Mouse (Mus musculus) urinary bladder, postnatal 25 days (tissue): ENCODE results near the gene C9orf72.
A peak's percentile ranks its signal among the peaks of the same experiment; 100 is the strongest.
"Not testable (repeated sequence)": the region's sequence is repeated elsewhere in the genome, so short reads cannot be mapped to it uniquely, and the experiment has no call there.

Experiments
- DNase-seq: peaks from one replicate; pipeline ENCODE4 v3.0.0; 2022; ENCODE audit warnings: low spot score

The C9orf72 gene

DNA sequence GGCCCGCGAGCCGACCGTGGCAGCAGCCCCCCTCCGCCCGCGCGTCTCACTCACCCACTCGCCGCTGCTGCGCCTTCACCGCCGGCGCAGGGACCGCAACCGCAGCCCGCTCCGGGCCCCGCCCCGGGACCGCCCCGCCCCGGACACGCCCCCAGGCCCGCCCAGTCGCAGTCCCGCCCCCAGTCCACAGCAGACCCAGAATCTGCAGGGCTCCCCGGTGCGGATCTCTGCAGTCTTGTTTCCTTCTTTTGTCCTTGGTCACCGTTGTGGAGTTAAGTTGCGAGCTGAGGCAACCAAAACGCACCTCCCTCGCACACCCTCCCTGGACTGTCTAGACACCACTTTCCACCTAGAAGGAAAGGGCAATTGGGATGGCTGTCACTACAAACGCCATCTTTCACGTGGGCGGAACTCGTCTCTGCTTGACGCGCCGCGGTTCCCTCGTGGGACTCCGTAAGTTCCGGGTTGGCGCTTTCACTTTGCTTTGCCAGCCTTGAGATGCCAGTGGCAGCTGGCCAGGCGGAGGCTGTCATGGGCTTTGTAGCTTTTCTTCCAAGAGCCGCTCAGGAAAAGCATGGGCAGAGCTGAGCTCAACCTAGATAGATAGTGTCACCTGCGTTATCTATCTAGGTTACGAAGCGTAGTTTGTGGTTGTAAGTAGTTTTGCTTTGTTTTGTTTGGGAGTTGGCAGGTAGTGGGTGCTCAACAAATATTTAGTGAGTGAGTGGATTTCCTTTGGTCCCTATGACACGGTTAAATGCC is at the start of gene C9orf72:
Gene C9orf72, minus strand, starts transcription at position 442 of the 762 bp plus-strand sequence.
- DNase-seq, result peak; percentile 92

DNA sequence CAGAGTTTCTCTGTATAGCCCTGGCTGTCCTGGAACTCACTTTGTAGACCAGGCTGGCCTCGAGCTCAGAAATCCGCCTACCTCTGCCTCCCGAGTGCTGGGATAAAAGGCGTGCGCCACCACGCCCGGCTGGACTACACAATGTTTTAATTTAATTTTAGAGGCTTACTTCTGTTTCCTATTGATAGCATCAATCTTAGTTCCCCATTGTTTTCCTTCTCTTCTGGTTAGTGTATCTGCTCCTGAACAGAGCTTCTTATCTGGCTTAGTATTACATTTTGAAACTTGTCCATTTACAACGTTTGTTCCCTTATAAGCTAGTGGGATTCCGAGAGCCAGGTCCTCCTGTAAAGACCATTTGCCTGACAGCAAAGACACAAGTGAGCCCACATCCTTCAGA is 33.0 kb upstream of the C9orf72 start:
- DNase-seq, result no peak

DNA sequence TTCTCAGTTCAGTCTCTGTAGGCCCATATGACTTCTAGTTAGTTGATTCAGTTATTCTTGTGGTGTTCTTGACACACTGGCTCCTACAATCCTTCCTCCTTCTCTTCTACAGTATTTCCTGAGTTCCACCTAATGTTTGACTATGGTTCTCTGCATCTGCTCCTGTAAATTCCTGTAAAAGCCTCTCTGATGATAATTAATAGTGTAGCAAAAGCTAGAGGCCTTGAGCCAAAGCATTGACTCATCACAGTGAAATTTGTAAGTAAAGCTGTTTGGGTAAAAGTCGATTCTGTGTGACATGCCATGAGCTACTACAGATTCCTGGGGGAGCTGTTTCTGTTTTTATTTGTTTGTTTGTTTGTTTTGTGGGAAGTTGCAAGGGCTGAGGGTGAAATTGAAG is 18.0 kb upstream of the C9orf72 start:
- no peak for DNase-seq

DNA sequence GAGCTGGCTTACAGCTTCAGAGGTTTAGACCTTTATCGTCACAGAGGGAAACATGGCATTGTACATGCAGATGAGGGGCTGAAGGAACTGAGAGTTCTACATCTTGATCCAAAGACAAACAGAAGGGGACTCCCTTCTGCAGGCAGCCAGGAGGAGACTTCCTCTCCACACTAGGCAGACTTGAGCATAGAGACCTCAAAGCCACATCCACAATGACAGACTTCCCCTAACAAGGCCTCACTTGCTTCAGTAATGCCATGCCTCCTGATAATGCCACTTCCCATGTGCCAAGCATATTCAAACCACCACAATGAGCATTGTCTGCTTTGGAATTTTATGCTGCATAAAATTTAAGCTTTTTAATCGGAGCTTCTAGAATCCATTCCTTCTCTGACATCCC is 15.8 kb upstream of the C9orf72 start:
- no peak for DNase-seq

DNA sequence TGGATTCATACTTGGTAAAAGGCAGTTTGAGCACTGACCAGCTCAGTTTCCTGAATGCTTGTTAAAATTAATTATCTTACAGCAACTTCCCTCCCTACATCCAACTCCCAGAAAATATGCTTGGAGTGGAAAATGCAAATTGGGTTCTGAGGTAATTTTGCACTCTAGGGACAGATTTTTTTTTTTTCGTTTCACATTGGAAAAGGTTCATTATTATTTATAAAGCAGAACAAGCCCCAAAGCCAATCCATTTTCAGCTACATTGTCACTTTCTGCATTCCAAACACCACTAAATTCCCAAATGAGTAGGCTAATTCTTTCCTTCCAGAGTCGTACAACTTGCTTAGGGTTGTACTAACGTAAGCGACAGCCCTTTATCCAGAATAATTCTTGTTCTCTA is 12.7 kb upstream of the C9orf72 start:
- no peak for DNase-seq

DNA sequence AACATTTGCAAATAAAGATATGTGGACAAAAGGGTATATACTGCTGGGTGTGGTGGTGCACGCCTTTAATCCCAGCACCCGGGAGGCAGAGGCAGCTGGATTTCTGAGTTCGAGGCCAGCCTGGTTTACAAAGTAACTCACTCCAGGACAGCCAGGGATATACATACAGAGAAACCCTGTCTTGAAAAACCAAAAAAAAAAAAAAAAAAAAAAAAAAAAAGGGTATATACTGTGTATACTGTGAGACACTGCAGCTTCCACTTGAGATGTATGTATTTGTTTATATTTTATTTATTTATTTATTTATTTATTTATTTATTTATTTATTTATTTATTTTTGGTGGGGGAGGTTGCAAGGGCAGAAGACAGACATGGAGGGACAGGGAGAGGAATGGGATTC is 12.3 kb upstream of the C9orf72 start:
- DNase-seq, result not testable (repeated sequence)

DNA sequence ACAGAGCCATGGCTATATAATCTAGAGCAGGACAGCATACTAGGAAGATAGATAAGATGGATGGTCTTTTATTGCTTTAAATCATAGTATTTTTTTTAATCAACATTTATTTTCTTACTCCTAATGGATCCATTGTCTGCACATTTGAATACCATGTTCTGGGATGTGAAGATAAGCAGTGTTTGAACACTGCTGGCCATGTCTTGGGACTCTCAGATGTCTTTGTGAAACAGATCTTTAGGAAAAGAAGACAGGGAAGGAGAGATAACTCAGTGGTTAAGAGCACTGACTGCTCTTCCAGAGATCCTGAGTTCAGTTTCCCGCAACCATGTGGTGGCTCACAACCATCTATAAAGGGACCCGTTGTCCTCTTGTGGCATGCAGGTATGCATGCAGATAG is 10.3 kb upstream of the C9orf72 start:
- no peak for DNase-seq

DNA sequence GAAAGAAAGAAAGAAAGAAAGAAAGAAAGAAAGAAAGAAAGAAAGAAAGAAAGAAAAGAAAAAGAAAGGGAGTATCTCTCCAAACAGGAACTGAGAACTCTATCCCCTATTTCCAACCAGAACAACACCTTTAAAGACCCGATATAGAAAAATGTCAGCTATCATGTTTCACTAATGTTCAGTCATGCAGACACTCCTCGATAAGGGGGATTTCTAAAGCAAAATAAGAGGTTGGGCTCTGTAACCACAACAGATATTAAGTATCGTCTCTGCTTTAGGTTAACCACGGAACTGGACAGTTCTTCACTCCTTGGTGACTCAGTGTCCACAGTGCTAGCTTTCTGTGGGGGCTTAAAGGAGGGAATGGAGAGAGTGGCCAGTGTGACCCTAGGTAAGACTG is 2.3 kb upstream of the C9orf72 start:
- DNase-seq, result no peak

DNA sequence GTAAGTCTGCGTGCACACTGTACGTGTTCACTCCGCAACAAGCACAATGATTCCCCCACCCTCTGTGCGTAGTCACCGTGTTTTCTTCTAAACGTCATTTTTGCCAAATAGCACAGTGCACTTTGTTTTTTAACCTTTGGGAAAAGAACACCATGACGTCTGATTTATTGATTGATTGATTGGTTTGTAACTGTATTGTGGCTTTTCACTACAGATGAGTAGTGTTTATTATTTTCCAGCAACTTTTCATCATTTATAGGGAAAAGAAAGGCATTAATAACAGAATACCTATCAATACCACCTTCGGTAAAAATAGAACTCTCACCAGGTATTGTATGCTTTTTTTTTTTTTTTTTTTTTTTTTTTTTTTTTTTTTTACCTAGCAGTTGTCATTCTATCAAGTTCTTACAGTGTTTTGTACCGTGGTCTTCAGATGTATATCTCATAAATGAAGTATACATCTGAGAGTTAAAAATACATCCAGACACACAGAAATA is 569 bp upstream of the C9orf72 start:
- DNase-seq, result no peak

DNA sequence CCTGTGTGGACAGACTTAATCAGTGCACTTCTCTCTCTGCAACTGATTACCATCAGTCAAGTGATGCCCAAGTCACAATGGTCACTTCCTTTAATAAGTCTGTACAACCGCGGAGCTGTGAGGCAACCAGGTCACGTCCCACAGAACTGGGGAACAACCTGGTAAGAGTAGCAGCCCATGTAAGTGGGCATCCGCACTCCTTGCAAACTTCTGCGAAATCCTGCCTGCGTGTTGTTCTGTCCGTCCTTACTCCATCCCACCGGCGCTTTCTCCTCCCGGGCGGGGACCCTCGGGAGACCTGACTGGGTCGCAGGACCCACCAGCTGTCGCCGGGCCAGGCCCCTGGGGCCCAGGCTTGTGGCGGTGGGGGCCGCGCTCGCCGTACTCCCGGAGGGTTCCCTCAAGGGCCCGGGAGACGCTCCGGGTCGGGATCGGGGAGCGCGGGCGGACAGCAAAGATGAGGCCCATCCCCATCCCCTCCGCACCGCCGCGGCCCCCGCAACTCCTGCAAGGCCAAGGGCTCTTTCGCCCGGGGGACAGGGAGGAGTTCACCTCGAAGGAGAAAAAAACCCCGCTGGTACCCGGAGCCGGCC is 738 bp downstream of the C9orf72 start:
- no peak for DNase-seq

DNA sequence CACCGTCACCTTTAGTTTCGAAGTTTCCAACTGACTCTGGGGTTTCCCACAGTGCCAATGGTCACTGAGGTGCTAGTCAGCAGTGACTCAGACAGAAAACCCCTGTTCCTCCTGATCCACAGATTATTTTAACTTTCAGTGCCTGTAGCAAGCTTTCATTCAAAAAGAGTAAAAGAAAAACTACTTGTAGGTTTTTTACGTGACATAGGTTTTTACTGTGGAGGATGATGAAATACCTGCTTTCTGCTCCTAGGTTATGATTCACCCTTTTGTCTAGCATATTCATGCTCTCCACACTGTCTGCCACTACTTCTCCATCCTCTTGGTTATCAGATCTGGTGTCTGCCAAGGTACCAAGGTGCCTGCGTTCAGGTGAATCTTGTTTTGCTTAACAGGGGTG is 1.9 kb downstream of the C9orf72 start:
- no peak for DNase-seq

DNA sequence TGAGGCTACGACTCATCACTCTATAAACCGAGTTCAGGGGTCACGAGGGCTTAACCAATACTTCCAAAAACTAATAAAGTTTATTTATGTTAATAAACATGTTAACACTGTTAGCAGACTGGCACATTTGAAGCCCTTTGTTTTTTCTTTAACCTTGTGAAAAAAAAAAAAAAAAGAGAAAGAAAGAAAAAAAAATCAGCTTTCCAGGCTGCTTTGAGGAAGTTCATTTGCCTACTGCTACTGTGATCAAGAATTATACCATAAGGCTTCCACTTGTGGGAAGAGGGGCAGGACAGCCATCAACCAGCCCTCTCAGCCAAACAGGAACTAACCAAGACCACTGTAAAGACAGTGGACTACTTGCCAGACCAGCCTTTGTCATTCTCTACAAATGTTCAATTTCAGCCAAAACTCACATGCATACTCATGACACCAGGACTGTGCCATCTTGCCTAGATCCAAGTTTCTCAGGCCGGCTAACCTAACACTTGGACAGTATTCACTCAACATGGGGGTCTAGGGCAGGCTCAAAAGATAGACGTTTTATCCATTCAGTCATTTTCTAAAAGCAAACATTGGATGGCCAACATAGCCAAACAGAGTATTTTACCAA is 2.5 kb downstream of the C9orf72 start:
- DNase-seq, result no peak

DNA sequence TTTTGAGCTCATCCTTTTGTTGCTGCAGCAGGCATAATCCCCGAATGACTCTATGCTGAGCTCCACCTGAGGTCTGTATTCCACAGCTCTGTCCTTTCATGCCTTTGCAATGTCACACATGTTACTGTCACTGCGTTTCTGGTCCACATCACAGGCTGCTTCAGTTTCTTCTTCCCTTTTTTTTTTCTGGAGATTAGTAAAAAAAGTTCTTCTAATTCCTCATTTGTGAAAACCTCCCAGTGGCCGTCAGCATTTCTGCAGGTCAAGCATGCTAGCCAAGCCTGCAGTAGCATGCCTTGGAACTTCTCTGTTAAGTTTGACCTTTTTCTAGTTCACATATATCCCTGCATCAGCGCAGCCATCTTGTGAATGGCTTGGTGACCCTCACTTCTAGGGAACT is 4.1 kb downstream of the C9orf72 start:
- DNase-seq, result no peak

DNA sequence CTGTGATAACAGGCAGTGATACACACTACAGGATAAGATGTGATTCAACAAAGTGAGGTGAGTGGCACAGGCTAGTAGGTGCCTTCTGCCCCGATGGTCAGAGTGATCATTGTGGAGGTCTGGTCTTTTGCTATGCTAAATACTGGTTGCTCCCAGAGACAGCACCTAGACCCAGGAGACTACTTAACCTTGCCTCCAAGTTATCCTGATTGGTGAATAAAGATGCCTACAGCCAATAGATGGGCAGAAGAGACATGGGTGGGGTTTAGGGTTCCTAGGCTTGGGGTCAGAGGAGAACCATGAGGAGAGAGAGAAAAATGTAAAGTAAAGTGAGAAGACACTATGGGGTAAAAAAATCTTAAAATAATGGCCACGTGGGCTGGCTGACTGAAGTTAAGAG is 4.8 kb downstream of the C9orf72 start:
- DNase-seq, result no peak

DNA sequence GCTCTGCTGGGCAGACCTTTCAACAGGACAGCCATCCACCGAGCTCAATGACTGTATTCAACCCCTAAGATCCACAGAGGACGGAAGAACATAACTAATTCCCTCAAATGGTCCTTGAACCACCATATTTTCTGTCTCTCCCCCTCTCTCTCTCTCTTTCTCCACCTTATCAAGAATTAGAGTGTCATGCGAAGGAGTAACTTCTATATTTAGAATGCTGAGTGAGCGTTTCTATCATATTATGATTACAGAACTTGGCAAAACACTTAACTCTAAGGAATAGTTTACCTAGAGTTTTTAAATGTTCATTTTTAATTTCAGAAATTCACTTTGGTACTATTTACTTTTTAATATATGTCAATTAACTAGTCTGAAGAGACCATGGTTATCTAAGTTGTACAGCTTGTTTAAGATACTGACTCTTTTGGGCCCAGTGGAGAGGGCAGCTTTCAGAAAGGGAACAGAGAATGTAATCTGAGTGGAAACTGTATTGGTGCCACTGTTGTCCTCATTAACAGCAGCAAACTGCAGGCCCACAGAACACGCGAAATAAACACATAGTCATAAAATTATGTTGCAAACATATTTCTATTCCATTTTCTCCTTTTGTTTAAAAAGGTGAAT is 5.8 kb downstream of the C9orf72 start:
- DNase-seq, result no peak

DNA sequence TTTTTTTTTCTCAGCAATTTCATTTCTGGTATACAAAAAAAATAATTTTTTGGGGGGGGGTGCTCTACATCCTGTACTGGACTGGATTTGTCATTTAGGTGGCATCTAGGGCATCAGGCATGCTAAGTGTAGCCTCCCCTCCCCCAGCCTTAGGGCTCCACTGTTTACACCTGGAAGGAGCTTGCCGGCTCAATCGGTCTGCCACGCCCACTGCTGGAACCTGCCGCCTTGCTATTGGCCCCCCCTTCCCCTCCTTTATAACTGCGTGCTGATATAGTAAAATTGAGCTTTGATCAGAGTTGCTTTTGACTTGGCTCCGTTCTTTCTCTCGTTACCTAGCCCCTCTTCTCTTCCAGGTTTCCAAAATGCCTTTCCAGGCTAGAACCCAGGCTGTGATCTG is 21.3 kb downstream of the C9orf72 start:
- no peak for DNase-seq

DNA sequence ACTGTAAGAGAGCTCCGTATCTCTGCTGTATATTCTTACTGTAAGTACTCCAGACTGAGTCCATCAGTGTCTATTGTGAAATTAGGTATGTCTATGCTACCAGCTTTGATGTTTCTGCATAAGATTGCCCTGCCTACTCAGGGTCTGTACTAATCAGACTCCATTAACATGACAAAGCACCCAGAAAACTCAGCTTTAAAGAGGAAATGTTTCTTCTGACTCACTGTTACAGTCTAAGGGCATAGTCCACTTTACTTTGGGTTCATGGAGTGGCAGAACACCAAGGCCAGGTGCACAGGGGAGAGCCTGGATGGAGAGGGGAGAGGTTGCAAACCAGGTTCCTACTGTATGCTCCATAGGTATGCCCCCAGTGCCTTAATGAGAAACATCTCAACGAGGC is 22.3 kb downstream of the C9orf72 start:
- no peak for DNase-seq

DNA sequence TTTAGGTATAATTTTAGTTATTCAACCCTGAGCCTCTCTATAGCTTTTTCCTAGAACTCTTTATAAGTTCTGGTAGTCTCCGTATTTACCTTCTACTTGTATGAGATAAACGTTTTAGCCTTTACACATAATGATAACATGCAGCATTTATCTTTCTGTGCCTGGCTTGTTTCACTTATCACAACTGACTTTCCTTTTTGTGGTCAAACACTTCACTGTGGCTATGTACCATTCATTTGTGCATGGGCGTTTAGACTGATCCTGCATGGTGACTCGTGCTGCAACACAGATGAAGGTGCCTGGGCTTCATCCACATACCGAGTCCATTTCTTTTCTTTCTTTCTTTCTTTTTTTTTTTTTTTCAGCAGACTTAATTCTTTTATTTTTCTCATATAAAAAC is 24.3 kb downstream of the C9orf72 start:
- DNase-seq, result no peak

DNA sequence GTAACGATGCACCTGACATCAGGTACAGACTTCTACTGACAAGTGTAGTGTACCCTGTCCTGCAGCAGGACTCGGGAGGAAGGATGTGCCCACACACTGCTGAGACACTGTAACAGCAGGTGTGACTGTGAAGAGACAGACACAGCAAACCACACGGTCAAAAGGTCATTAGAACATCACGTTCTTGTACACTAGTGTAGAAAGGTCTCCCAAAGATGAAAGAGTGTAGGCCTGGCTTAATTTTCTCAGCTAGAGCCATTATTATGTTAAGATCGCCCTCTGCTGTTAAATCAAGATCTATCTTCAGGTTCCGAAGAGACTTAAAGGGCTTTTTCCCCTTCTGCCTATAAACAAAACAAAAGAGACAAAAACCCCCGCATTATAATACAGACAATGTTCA is 33.2 kb downstream of the C9orf72 start:
- no peak for DNase-seq

DNA sequence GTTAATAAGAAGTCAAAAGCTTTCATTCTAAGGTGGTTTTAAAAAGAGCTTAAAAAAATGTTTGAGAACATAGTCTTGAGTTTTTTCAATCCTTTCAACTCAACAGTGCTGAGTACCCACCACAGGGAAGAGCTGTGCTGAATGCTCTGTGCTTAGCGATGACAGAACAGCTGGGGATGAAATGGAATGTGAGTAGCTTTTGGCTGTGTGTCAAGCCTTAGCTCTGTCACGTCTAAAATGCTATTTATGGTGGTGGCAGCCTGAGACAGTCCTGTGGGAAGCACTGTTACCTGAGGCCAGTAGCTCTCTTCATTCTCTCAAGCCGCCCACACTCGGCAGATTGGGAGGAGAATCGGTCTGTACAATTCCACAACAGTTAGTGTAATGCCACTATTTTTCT is 36.2 kb downstream of the C9orf72 start:
- DNase-seq, result no peak

DNA sequence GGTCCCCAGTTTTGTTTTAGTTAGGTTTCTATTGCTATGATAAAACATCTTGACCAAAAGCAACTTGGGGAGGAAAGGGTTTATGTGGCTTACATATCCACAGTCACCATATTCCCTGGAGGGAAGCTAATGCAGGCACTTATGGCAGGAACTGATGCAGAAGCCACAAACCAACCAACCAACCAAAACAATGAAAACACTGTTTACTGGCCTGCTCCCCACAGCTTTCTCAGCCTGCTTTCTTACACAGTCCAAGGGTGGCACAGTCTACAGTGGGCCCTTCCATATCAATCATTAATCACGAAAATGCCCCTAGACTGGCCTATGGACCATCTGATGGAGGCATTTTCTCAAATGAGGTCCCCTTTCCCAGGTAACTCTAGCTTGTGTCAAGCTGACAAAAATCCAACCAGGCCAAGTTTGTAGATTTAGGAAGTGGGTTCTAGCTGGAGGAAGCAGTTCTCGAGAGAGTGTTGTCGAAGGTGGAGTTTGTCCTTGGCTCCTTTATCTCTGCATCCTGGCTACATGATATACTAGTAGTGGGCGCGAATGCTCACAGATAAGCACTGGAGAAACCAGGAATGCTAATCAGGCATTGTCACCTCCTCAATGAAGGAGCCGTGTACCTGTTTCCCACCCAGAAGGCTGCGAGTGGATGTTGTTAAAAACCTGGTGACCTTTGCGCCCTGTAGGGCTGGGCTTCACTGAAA is 38.2 kb downstream of the C9orf72 start:
- no peak for DNase-seq

DNA sequence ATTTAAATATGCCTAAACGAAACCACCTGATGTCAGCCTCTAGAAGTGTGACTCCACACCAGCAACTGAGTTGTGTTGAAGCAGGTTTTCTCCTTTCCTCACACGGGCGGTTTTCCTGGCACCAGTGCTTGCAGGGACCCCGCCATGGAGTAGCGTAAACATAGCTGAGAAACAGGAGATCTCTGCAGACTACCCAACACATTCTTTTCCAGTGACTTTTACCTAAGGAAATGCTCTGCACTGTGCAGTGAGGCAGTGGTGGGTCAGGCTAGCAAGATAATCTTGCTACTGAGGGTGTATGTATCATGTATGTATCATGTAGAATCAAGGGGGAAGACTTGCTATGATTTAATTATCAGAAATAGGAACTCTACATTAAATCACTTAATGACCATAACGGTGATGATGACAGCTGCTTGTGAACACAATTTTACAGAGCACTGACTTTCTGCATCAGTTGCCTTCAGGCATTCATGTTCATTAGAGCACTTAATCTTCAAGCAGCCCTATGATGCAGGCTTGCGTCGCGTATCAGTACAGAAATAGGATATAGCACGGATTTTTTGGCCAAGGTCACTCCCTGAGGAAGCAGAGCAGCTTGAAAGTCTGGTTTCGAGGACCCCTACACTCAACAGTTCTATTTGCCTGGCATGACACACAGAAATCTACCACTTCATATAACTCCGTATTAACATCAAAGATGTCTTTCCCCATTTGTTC is 47.9 kb downstream of the C9orf72 start:
- no peak for DNase-seq
